Mouse (Mus musculus) stomach, postnatal 0 days (tissue): Measurements from ENCODE around the gene Stard3nl. TPM values are rescaled to one million over a fixed set of nuclear protein-coding genes. Genes with fewer than 3 reads are reported as not detected.
A peak's percentile ranks its signal among the peaks of the same experiment; 100 is the strongest.

Source experiments
- ATAC-seq: fragments of 200-750 bp; cut with Nextera tagmentation; 2 replicates; pipeline ENCODE4 v1.8.0; 2017; ENCODE audit not compliant: low FRiP score, low TSS enrichment
- DNase-seq: peaks from one replicate; pipeline ENCODE4 v3.0.0-alpha.2; 2016; ENCODE audit warnings: low spot score
- H3K27ac ChIP-seq: fragments of 300-500 bp; sonication (generic); replicated peaks from 2 replicates; pipeline ENCODE4 v1.5.1; 2014; ENCODE audit warnings: mild to moderate bottlenecking, control low read depth
- H3K27me3 ChIP-seq: fragments of 300-500 bp; sonication (generic); 2 replicates; pipeline ENCODE4 v1.6.1; 2014; ENCODE audit warnings: low read length; ENCODE audit not compliant: control insufficient read depth, insufficient read depth
- H3K36me3 ChIP-seq: fragments of 300-500 bp; sonication (generic); 2 replicates; pipeline ENCODE4 v1.6.1; 2014; ENCODE audit warnings: low read length, mixed read lengths; ENCODE audit not compliant: control insufficient read depth, insufficient read depth
- H3K4me1 ChIP-seq: fragments of 300-500 bp; sonication (generic); replicated peaks from 2 replicates; pipeline ENCODE4 v1.6.1; 2014; ENCODE audit warnings: antibody characterized with exemption; ENCODE audit not compliant: control insufficient read depth, insufficient read depth
- H3K4me2 ChIP-seq: fragments of 300-500 bp; sonication (generic); replicated peaks from 2 replicates; pipeline ENCODE4 v1.6.1; 2014; ENCODE audit warnings: low read depth, mild to moderate bottlenecking, control low read depth, moderate library complexity
- H3K4me3 ChIP-seq: fragments of 300-500 bp; sonication (generic); 2 replicates; pipeline ENCODE4 v1.5.1; 2014; ENCODE audit warnings: low read depth, low read length, control low read depth
- H3K9ac ChIP-seq: fragments of 300-500 bp; sonication (generic); 2 replicates; pipeline ENCODE4 v1.6.1; 2014; ENCODE audit warnings: mild to moderate bottlenecking, low read length, control low read depth, mixed read lengths
- H3K9me3 ChIP-seq: fragments of 300-500 bp; sonication (generic); 2 replicates; pipeline ENCODE4 v1.6.1; 2016; ENCODE audit warnings: low read length; ENCODE audit not compliant: control insufficient read depth
- CTCF ChIP-seq: IDR thresholded peaks from 2 replicates; pipeline ENCODE4 v1.5.1; 2016; ENCODE audit warnings: antibody characterized with exemption, low read depth, mild to moderate bottlenecking, moderate library complexity
- EP300 ChIP-seq: optimal IDR thresholded peaks from 2 replicates; pipeline ENCODE3; 2016; ENCODE audit warnings: antibody characterized with exemption
- WGBS: fragments of 180-500 bp; shearing (Covaris S2); extraction: QIAGEN DNeasy Blood & Tissue Kit; methylation state at CpG from one replicate; pipeline ENCODE4 v1.1.7; 2014; 5-methylcytosine and 5-hydroxymethylcytosine counted together
- polyA plus RNA-seq: library from polyadenylated mRNA; unstranded; fragments of >200 nt; fragmentation: Nextera tagmentation; extraction: Ambion mirVana; gene quantifications from 2 replicates; pipeline ENCODE4 v1.2.1, GENCODE M21; 2015

Gene Stard3nl
- polyA plus RNA-seq, 1 experiment from 2014 or later = 63.0 TPM

DNA sequence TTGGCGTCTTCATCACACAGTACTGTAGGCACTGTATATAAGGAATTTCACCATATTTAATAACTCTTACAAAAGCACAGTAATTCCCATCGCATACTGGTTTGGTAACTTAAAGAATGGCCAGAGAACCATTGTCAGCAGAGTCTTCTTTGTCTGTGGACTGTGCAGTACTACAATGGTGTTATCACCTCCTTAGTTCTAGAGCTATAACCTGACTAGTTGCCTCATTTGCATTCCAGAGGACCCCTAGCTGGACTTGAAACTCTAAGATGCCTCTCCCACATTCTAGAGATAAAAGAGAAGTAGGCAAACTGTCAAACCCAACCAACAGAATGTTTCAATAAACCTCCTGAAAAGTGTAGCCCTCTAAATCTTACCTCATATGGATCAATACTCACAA lies 12.4 kb upstream of the Stard3nl start:
- Histone ChIP-seq H3K4me2 (no peak overlapping the region), H3K27ac (no peak overlapping the region), H3K4me1 (no peaks in the 10 kb centered on the region), H3K9me3 (no peaks in the 10 kb centered on the region), H3K36me3 (no peaks in the 10 kb centered on the region), H3K4me3 (no peak overlapping the region), H3K9ac (no peak overlapping the region), H3K27me3 (no peaks in the 10 kb centered on the region)
- no peak for ATAC-seq
- DNase-seq = no peak
- 93% methylated on average over 2 of the region's 2 CpGs for WGBS
- TF ChIP-seq EP300 = no peak
- TF ChIP-seq CTCF = no peak

DNA sequence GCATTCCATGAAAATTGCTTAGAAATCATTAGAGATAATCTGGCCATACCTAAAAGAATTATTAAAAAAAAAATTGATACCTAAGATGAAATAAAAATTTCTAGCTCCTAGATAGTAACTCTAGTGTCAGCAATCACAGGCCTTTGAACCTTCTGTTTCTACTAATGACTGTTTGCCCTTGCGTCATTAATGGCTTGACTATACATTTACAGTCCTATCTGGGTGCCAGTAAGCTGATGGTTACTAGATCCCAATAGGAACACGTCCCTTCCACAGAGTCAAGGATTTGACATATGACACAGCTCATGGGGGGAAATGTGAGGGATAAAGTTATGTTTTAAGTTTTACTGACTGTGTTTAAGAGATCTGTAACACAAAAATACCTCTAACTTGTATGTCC lies 9.0 kb upstream of the Stard3nl start:
- 68% methylated on average over 2 of the region's 2 CpGs for WGBS
- TF ChIP-seq CTCF = no peak

DNA sequence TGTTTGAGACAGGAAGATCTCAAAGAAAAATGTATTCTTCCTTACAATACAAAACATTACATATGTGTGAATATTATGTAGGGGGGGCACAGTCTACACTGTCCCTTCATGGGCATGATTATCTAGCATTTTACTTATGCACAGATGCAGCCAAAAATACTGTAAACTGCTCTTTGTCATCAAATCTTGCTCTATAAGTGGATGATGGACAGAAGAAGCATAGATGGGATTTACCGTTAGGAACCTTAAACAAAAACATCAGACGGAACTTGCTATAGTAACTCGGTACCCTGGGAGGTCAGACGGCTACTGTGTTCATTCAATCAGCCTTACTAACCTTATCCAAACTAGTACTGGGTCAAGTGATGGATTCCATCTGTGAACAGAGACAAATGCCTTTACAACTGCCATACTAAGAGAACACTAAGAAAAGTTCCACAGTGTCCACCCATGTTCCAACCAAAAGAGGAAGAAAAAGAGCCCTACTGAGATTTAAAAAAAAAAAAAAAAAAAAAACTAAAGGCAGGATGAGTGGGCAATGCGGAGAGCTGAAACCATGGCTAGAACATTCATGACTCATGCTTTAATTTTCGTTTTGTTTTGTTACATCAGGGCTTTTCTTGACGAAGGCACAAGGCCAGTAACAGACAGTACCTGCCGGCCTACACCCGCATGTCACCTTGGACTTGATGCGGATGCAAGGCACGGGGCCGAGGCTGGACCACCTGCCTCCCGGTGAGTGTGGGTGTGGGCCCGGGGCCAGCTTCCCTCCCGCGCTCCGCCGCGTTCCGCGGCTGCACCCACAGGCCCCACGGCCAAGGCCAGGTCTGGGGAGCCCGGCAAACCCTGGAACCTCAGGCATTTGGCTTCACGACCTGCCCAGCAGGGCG lies 552 bp downstream of the Stard3nl start:
- H3K9me3 ChIP-seq = no peaks in the 10 kb centered on the region
- H3K4me2 ChIP-seq = peak overlapping the region; percentile 53
- peak overlapping the region; percentile 92 for H3K27ac ChIP-seq
- DNase-seq (no peak), ATAC-seq (no peak)
- peak overlapping the region; percentile 95 for H3K4me3 ChIP-seq
- under 1% methylated on average over 24 of the region's 25 CpGs for WGBS
- no peaks in the 10 kb centered on the region for H3K27me3 ChIP-seq
- peaks cover 2% of the 10 kb centered on the region for H3K4me1 ChIP-seq
- TF ChIP-seq CTCF (no peak), EP300 (no peak)
- peak overlapping the region; percentile 90 for H3K9ac ChIP-seq
- 0 out of 2 replicates have a peak, but pooled peaks cover under 1% of the 10 kb centered on the region for H3K36me3 ChIP-seq

More for the DNA sequence above, 9.0 kb upstream of the Stard3nl start:
- H3K9ac ChIP-seq = no peak overlapping the region
- no peak for DNase-seq
- no peaks in the 10 kb centered on the region for H3K9me3 ChIP-seq
- H3K27ac ChIP-seq = no peak overlapping the region
- no peaks in the 10 kb centered on the region for H3K36me3 ChIP-seq
- H3K4me1 ChIP-seq = no peaks in the 10 kb centered on the region
- no peak overlapping the region for H3K4me3 ChIP-seq
- ATAC-seq = no peak
- H3K4me2 ChIP-seq = no peak overlapping the region
- H3K27me3 ChIP-seq = no peaks in the 10 kb centered on the region

DNA sequence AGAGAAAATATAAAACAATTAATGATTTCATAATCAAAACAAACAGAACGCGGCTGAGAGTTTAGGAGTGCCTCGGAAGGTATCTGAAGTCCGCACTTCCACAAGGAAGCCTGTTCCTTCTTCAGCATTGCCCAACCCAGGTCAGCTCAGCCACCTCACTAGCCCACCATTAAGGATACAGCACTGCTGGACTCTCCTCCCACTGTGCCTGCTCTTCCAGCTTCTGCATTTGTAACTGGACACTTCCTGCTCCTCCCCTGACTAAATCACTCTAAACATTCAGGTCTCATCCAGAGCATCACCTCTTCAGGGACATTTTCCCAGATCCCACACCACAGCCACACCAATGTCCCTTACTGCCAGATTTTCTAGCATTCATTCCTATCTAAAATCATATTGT lies 1.4 kb downstream of the Stard3nl start:
- ATAC-seq (no peak), DNase-seq (peak; percentile 21)
- Histone ChIP-seq H3K4me3 (no peak overlapping the region), H3K4me1 (peaks cover 2% of the 10 kb centered on the region), H3K4me2 (peak overlapping the region; percentile 40), H3K36me3 (0 out of 2 replicates have a peak, but pooled peaks cover 2% of the 10 kb centered on the region), H3K27ac (peak overlapping the region; percentile 45; the same call in 1 of the 2 replicates), H3K27me3 (no peaks in the 10 kb centered on the region), H3K9ac (peak overlapping the region; percentile 8; the same call in 1 of the 2 replicates), H3K9me3 (no peaks in the 10 kb centered on the region)
- 9% methylated on average over 4 of the region's 4 CpGs for WGBS
- TF ChIP-seq CTCF = no peak
- no peak for TF ChIP-seq EP300

DNA sequence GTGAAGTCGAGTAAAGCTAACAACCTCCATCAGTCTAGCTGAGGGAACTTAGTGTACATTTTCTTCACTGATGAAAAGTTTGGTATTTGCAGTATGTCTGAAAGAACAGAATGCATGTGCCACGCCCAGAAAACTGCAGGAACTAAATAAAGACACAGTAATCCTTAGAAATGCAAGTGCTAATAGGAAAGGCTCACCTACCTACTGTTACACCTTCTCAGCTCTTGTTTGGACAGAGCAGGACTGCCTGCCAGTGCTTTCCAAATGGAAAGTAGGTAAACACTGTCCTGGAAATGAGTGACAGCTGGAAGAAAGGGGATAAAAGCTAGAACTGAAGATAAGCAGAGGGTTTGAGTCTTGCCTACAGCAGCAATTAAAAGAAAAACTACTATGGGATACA lies 1.9 kb downstream of the Stard3nl start:
- Histone ChIP-seq H3K9me3 (no peaks in the 10 kb centered on the region), H3K9ac (no peak overlapping the region; the same call in 1 of the 2 replicates), H3K4me2 (peak overlapping the region; percentile 40; the same call in 1 of the 2 replicates), H3K4me3 (no peak overlapping the region), H3K4me1 (peaks cover 2% of the 10 kb centered on the region), H3K27ac (no peak overlapping the region), H3K27me3 (no peaks in the 10 kb centered on the region), H3K36me3 (0 out of 2 replicates have a peak, but pooled peaks cover 2% of the 10 kb centered on the region)
- no peak for ATAC-seq
- no peak for TF ChIP-seq CTCF
- TF ChIP-seq EP300 = no peak
- WGBS = 41% methylated on average over 2 of the region's 2 CpGs
- no peak for DNase-seq

DNA sequence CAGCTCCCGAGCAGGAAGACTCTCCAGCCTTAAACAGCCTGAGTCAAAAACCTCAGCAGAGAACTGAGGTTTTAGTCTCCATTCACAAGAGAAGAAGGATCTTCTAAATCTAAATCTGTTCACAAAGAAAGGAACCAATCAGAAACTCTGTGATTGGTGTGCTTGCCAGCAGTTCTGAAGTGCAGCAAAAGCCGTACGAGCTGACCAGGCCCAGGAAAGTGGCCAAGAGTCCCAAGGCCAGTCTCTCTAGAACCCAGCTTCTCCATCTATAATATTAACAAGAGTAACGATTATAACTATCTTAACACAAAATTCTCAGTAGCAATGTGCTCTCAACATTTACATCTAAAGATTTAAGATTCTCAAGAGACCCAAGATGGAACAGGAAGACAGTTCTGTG lies 4.0 kb downstream of the Stard3nl start:
- H3K4me1 ChIP-seq = peaks cover 2% of the 10 kb centered on the region
- no peak for DNase-seq
- no peak overlapping the region for H3K9ac ChIP-seq
- no peak overlapping the region for H3K4me3 ChIP-seq
- no peak overlapping the region for H3K27ac ChIP-seq
- no peak overlapping the region for H3K4me2 ChIP-seq
- no peaks in the 10 kb centered on the region for H3K27me3 ChIP-seq
- 0 out of 2 replicates have a peak, but pooled peaks cover 2% of the 10 kb centered on the region for H3K36me3 ChIP-seq
- 59% methylated on average over 4 of the region's 4 CpGs for WGBS
- TF ChIP-seq CTCF (no peak), EP300 (no peak)
- H3K9me3 ChIP-seq = no peaks in the 10 kb centered on the region
- no peak for ATAC-seq
